Mouse (Mus musculus): ENCODE measurements around the gene 9130213A22Rik.
A peak's percentile ranks its signal among the peaks of the same experiment; 100 is the strongest.

The 9130213A22Rik gene

DNA sequence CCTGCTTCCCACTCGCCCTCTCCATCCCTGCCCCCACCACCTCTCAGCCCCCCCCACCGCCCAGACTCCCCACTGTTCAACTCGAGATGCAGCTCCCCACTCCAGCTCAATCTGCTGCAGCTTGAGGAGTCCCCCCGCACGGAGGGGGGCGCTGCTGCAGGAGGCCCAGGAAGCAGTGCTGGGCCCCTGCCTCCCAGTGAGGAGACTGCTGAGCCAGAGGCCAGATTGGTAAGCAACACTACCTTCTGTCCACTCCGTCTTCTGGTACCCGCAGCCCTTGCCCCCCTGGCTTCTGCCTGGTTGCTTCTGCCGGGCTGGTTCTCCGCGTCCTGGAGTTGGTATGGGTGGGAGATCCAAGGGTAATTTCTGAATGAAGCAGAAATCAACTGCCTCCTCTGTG is 15.5 kb downstream of the 9130213A22Rik start:
- no peak for DNase-seq (ENCODE audit: low spot score in 2 of 2)

DNA sequence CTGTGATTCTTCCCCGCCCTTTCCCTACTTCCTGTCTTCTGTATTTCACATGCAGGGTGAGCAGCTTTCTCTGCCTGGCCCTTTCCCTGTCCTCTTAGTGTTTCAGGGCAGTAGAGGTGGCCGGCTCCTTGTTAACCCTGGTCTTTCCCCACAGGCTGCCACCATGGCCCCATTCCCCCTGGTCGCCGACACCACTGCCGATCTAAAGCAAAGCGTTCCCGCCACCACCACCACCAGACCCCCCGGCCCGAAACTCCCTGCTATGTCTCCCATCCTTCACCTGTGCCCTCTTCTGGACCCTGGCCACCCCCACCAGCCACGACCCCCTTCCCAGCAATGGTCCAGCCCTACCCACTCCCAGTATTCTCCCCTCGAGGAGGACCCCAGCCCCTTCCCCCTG is 16.1 kb downstream of the 9130213A22Rik start:
- DNase-seq (ENCODE audit: low spot score in 2 of 2), result no peak

DNA sequence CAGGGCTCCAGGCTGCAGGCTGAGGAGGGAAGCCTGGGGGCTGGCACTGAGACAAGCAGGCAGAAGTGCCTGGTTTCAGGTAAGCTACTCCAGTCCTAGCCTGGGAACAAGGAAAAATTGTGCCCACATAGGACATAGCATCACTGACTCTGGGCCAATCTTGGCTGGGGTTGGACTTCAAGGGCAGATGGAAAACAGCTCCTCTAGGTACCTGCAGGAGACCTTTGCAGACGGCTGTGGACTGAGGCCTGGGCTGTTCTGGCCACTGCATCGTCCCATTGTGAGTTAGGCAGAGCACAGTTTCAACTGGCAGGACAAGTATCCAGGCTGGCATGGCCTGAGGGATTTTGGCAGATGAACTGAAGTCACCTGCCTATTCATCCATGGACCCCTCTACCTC is 16.6 kb downstream of the 9130213A22Rik start:
- no peak for DNase-seq (ENCODE audit: low spot score in 2 of 2)

DNA sequence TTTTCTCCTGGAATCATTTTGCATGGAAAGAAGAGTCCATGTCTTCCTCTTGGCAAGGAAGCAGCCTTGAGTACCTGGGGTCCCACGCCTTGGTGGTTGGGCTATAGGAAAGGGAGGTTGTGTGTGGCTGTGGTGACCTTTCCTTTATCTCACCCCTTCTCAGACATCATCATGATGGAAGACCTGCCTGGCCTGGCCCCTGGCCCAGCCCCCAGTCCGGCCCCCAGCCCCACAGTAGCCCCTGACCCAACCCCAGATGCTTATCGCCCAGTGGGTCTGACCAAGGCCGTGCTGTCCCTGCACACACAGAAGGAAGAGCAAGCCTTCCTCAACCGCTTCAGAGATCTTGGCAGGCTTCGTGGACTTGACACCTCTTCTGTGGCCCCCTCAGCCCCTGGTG is 17.2 kb downstream of the 9130213A22Rik start:
- no peak for DNase-seq (ENCODE audit: low spot score in 2 of 2)

DNA sequence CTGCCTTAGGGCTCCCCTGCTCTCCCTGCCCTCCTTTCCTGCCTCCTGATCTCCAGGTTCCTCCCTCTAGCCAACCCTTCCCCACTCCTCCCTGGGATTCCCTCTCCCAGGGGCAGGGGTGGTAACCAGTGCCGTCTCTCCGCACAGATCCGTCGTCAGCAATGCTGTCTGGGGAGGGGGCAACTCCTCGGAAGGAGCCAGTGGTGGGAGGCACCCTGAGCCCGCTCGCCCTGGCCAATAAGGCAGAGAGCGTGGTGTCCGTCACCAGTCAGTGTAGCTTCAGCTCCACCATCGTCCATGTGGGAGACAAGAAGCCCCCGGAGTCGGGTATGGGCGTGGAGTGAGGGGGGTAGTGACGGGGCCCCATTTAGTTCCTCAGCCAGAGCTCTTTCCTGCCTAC is 17.9 kb downstream of the 9130213A22Rik start:
- DNase-seq (ENCODE audit: low spot score in 2 of 2), result peak in 1 of 2 experiments; percentile 5

DNA sequence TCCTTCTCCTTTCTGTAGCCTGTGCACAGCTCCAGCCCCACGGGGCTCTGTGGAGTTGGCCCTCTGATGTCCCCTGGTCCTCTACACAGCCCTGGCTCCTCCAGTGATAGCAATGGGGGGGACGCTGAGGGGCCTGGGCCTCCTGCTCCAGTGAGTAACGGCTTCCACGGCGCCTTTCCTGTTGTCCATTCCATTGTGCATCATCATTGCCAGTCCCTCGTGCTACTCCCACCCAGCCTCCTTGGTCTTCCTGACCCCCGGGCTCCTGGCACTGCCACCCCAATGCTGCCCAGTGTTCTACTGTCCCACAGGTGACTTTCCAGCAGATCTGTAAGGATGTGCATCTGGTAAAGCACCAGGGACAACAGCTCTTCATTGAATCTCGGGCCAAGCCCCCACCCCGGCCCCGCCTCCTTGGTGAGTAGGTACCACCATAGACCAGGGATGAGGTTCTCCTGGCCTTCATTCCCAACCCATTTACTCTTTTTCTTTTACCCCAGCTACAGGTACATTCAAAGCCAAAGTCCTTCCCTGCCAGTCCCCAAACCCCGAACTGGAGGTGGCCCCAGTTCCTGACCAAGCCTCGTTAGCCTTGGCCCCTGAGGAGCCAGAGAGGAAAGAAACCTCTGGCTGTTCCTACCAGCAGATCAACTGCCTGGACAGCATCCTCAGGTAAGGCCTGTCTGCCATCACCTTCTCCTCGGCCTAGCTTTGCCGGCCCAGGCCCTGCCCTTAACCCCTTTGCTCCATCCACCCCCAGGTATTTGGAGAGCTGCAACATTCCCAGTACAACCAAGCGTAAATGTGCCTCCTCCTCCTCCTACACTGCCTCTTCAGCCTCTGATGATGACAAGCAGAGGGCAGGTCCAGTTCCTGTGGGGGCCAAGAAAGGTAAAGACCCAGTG is 18.6 kb downstream of the 9130213A22Rik start:
- no peak for DNase-seq (ENCODE audit: low spot score in 2 of 2)

DNA sequence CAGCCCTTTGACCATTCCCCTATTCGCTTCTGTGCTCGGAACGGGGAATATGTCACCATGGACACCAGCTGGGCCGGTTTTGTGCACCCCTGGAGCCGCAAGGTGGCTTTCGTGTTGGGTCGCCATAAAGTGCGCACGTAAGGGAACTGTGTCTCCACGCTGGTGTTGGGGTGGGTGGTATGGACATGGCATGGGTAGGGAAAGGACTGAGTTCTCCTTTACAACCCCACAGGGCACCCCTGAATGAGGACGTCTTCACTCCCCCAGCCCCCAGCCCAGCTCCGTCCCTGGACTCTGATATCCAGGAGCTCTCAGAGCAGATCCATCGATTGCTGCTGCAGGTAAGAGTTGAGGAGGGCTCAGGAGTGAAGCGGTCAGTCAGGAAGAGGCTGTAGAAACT is 19.3 kb downstream of the 9130213A22Rik start:
- DNase-seq (ENCODE audit: low spot score in 2 of 2), result no peak

DNA sequence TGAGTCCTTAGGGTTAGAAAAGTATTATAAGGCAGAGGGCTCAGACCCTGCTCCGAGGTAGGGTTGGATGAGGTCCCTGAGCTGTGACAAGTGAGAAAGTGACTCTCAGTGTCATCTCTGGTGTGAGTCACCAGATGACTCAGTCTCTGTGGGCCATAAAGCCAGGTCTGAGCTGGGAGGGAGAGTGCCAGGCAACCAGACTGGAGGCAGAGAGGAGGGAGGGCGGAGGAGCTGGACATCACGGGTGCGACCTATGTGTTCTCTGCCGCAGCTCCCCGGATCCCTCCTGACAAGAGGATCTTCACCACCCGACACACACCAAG is 20.0 kb downstream of the 9130213A22Rik start:
- no peak for DNase-seq (ENCODE audit: low spot score in 2 of 2)

DNA sequence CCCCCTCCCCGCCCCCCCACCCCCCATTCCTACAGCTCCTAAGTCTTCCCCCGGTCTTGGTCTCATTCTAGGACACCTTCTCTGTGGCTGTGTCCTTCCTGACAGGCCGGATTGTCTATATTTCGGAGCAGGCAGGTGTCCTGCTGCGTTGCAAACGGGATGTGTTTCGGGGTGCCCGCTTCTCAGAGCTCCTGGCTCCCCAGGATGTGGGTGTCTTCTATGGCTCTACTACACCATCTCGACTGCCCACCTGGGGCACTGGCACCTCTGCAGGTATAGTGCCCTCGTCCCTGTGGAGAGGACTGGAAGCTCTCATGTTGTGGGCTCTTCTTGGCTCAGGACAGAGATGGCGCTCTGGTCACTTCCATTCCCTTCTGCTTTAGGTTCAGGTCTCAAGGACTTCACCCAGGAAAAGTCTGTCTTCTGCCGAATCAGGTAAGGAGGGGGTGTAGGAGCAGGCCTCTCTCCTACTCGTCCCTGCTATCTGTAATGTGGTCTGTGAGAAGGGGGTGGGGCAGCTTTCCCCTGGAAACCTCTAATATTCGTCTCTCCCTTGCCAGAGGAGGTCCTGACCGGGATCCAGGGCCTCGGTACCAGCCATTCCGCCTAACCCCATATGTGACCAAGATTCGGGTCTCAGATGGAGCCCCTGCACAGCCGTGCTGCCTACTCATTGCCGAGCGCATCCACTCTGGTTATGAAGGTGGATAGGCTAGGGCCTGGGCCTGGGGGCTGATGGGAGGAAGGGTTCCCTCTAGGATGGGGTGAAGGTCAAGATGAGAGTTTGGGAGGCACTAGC is 20.6 kb downstream of the 9130213A22Rik start:
- no peak for DNase-seq (ENCODE audit: low spot score in 2 of 2)

DNA sequence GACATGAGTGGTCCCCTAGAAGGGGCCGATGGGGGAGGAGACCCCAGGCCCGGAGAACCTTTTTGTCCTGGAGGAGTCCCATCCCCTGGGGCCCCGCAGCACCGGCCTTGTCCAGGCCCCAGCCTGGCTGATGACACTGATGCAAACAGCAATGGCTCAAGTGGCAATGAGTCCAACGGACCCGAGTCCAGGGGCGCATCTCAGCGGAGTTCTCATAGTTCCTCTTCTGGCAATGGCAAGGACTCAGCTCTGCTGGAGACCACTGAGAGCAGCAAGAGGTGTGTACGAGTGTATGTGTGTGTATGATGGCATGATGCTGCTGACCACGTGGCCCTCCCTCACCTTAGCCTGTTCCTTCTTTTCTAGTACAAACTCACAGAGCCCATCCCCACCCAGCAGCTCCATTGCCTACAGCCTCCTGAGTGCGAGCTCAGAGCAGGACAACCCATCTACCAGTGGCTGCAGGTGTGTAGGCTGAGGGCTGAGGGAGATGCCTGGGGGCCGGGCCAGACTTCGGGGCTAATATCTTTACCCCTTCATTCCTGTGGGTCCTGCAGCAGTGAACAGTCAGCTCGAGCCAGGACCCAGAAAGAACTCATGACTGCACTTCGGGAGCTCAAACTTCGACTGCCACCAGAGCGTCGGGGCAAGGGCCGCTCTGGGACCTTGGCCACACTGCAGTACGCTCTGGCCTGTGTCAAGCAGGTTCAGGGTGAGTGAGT is 21.6 kb downstream of the 9130213A22Rik start:
- peak in 1 of 2 experiments; percentile 21 for DNase-seq (ENCODE audit: low spot score in 2 of 2)

DNA sequence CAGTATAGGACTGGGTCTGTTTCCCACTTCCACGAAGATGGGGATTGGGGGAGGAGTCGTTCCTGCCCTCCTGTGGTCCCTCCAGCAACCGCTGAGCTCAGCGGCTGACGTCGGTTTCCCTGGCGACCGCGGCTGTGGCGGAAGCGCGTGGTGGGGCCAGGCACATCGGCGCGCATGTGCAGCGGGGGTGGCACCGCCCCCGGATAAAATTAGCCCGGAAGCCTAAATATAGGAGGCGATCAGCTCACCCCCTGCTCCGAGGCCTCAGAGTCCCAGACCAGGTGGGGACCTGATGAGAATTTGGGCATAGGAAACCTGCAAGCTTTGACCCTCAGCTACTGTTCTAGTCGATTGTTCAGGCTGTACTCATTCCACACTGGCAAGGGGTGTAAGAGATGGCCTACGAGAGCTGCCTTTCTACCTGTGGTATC is 22.5 kb downstream of the 9130213A22Rik start:
- DNase-seq (ENCODE audit: low spot score in 2 of 2), result peak; percentile 85 to 89

DNA sequence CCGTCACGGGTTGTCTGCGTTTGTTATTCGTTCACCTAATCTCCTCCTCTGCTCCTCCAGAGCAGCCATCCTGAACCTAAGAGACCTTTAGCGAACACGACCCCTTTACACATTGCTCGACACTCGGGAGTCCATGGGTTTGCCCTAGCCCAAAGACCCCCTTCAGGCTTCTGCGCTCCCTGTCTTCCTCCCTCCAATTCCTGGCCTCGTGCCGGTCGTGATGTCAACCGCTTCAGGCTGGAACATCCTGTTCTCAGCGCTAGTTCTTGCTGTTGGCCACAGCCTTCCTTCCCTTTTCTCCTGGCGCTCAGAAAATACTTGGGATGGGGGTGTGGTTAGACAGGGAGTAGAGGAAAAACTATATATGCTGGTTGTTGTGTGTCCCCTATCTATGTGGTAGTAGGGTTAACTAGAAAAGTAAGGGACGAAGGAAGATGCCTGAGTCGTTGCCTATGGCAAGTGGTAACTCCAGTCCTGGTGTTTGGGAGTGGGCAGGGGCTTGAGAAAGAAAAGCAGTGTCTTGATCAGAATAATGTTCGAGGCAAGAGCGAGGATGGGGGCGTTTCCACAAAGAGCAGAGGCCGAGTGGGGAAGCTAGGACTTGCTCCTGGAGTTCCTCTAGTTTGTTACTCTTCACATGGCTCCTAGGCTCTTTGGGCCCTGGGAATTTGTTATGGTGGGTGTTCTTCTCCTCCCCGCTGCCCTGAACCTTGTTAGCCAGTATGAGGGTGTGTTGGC is 23.0 kb downstream of the 9130213A22Rik start:
- DNase-seq (ENCODE audit: low spot score in 2 of 2), result peak in 1 of 2 experiments; percentile 64

DNA sequence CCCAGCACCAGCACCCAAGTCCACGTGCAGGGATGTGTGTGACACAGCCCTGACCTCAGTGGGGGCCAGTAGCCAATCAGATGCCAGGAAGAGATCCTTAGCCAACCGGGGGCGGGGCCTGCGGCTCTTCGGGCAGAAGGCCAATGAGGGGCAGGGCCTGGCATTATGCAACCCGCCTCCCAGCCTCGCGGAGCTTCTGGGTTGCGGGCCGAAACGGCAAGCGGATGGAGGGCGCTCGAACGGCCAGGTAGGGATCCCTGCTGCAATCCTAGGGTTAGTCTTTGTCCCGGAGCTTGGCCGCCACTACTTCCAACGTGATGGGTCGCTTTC is 23.7 kb downstream of the 9130213A22Rik start:
- peak; percentile 94 for DNase-seq (ENCODE audit: low spot score in 2 of 2)

DNA sequence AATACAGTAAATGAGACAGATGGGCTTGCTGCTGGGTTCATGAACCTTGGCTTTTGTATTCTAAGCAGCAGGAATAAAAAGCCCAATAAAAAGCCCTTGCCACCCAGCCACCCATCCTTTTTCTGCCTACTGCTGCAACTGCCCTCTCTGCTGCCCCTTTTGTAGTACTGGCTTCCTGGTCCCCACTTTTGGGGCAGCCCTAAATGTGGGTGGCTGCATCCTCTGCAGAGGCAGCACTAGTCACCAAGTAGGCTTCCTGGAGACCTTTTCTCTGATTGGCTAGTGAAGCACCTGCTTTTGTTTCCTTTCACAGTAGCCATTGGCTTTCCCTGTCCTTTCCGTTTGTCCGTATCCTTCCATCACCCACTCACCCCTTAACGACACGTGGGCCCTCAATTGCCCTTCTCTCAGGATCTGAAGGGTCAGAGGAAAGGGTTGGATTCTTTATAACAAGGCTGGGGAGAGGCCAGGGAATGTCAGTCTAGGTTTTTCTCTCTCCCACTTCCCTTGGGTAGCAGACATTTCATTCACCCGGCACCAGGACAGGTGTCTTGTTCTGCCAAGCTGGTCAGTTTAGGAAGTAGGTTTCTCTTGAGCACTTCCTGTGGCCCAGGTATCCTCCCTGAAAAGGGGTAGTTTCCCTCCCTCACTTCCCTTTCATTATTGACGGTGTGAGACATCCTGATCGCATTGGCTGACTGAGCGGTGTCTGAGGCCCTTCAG is 24.2 kb downstream of the 9130213A22Rik start:
- peak in 1 of 2 experiments; percentile 8 for DNase-seq (ENCODE audit: low spot score in 2 of 2)

DNA sequence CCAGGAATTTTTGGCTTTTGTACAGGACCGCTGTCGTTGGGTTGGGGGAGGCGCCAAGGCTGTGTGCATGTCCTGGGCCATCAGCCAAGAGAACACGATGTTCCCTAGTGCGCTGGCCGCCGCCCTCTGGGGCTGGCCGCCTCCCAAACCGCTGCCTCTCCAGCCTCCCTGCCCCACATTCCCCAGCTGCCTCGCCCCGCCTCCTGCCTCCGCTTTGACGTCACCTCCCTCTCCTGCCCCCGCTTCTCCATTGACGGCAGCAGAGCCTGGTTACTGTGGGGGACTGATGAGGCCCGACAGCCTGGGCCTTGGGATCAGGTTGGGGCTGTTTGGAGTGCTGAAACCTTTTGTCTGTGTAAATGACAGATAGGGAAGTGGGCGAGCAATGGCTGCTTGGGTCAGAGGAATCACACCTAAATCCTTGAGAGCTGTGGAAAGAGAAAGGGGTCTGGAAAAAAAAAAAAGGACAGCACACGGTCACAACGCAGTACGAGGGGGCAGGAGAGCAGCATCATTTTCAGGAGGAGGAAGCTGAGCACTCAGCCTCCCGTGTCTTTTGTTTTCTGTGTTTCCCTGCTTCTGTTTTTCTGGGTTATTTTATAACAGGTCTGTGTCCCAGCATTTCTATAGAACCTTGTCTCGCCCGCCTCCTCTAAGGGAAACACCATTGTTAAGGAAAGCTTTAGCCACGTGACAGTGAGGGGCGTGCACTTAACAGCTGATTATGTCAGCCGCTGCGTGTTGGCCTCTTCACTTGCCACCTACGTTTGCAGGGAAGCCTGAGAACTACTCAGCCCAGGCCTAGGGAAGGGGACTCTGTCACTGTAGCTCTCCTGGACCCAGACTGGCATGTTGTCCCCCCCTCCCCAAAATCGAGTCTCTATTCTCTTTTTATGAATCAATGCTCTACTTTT is 25.1 kb downstream of the 9130213A22Rik start:
- peak; percentile 93 to 96 for DNase-seq (ENCODE audit: low spot score in 2 of 2)

DNA sequence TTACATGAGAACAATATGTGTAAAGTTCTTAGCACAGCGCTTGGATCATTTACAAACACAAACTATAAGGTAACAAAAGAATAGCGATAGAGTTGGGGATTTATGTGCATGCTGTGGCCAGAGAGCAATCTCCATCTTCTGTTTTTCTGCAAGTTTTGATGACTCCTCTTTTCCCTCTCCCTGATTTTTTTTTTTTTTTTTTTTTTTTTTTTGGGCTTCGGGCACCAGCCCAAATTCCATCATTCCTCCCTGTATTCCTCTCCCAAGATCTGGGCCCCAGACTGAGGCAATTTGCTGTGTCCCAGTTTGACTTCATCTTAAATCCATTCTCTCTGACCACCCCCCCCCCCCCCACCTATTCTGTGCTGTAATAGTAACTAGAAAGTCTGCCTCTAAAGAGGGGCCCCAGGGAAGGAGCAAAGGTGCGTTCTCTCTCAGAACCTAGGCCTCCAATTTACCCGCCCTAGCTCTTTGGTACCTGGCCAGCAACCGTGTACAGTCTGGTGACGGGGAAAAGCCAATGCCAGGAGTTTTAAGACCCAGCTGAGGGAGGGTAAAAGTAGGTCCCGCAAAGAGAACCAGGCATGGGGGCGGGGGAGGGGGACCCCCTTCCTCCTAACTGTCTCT is 25.9 kb downstream of the 9130213A22Rik start:
- DNase-seq (ENCODE audit: low spot score in 2 of 2), result no peak

DNA sequence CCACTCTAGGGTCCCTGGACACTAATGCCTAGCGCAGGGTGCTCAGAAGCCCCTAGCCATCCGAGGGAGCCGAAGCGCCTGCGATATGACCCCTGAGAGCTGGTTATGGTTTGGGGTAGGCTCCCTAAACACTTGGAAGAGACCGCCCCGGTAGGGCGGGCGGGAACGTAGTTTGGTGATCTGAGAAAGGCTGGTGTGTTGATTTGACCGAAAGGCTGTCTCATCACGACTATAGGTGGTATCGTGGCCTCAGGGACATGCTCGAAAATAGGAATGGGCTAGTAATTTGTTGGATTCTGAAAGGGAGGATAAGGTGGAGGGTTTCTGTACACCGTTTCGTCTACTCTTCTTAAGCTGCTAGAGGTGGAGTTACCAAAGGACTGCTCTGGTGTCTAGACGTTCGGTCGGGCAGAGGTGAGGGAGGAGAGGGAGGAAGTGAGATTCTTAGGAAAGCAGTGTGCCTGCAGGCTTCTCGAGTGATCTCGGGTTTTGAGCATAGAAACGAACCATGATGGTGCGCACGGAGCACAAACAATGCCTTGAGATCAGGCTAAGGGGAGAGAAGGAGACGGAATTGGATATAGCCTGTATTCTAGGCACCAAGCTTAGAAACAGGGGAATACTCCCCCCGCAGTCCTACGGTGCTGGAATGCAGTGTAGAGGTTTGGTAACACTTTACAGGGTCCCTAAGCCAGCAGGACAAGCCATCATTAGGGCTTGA is 26.7 kb downstream of the 9130213A22Rik start:
- no peak for DNase-seq (ENCODE audit: low spot score in 2 of 2)

DNA sequence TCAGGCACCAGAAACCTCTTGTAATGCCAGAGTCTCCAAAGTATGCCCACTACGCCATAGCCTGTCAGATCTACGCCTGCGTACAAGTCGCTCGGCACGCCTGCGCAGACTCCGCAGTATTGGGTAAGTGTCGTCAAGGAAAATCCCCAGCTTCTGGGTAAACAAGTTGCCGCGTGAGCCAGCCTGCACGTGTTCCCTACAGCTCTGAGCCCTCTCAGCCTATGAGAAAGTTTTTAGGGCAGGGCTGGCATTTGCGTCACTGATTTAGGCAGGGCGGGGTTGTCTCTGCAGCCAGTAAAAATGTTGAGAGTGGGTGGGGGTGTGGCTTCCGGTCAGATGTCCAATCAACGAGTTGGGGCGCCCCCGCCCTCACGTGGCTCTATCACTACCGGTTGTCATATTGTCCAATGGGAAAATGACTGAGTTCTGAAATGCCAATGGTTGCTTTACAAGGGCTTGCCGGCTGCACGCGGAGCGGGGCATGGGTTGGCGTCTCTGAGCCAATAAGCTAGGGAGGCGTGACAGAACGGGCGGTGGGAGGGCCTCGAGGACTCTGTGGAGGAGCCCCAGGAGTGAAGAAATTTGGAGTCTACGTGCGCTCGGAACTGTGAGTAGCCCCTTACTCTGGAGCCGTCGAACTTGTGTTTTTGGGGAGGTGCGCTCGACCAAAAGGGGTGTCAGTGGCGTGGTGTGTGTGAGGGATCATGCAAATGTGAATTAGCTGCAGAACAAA is 27.5 kb downstream of the 9130213A22Rik start, which contains the start of gene Per1:
TSS of gene Per1 (plus strand) at position 521 of the 733 bp plus-strand sequence.
- peak; percentile 100 for DNase-seq (ENCODE audit: low spot score in 2 of 2)

Measured in frontal cortex, postnatal 14 days (tissue).